Mouse (Mus musculus) embryonic facial prominence, embryonic 12.5 days (tissue): ENCODE measurements around the gene Mroh9. TPM values are rescaled to one million over a fixed set of nuclear protein-coding genes. Genes with fewer than 3 reads are reported as not detected.

Experiments used
- polyA plus RNA-seq: library from polyadenylated mRNA; unstranded; fragments of >200 nt; fragmentation: Nextera tagmentation; extraction: Ambion mirVana; gene quantifications from 2 replicates; pipeline ENCODE4 v1.2.1, GENCODE M21; 2016

Mroh9 gene
- polyA plus RNA-seq, 1 experiment from 2014 or later: not detected

Other genes with a start within 250 kb of the Mroh9 start
- 14.8 and 15.3 TPM in 2 replicates for gene Fmo1, start 219.1 kb downstream of the Mroh9 start, polyA plus RNA-seq
- 0.22 and 0.59 TPM in 2 replicates for gene Fmo2, start 186.9 kb downstream of the Mroh9 start, polyA plus RNA-seq
- 0.15 and 0.39 TPM in 2 replicates for gene Fmo6, start 148.2 kb downstream of the Mroh9 start, polyA plus RNA-seq
- gene Fmo3, start 101.1 kb downstream of the Mroh9 start, polyA plus RNA-seq: not detected in 2 replicates
- 180 and 186 TPM in 2 replicates for gene Prrx1, start 228.0 kb upstream of the Mroh9 start, polyA plus RNA-seq